Mouse (Mus musculus) c-Kit-positive CD71-positive TER-119-negative erythroid progenitor cells, embryonic 14.5 days (primary cell): ENCODE results near the gene Rrnad1.

ENCODE experiments used
- DNase-seq: peaks from one replicate; pipeline ENCODE4 v3.0.0-alpha.2; 2013; ENCODE audit warnings: low read depth

The Rrnad1 gene

DNA sequence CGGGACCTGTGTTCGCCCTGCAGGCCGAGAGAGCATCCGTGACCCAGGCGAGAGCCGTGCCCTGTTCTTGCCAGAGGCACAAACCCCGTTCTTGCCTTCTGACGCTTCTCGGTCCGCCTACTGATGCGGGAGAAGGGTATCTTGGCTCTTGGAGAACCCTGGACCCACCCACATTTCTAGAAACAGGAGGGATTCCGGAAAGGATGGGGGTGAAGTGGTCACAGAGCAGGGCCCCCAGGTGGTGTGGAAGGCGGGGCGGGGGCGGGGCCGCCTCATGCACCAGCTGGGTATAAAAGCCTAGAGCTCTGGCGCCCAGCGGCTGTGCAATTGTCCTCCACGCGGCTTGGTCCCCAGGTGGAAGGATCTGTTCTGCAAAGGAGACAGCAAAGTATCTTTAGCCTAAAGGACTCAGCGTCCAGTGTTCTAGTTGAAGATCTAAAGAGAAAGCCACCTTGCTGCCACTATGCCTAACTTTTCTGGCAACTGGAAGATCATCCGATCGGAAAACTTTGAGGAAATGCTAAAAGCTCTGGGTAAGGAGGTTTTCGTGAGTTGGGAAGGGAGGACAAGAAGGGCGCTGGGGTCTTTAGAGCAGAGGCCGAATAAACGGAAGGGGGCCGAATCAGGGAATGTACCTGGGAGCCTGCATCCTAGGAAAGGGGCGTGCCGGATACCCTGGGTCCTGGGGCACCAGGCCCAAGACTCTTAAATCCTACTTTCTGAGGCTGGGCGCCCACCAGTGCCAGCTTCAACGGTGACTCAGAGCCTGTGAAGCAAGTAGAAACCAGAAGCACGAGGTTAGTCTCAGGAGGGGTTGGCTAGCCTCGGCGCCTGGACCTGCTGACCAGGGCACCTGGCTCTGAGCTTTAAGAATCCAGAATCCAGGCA is 18.1 kb upstream of the Rrnad1 start, which contains the start of gene Crabp2:
Crabp2 (plus strand) TSS at position 289 of the 888 bp plus-strand sequence.
- no peak for DNase-seq

DNA sequence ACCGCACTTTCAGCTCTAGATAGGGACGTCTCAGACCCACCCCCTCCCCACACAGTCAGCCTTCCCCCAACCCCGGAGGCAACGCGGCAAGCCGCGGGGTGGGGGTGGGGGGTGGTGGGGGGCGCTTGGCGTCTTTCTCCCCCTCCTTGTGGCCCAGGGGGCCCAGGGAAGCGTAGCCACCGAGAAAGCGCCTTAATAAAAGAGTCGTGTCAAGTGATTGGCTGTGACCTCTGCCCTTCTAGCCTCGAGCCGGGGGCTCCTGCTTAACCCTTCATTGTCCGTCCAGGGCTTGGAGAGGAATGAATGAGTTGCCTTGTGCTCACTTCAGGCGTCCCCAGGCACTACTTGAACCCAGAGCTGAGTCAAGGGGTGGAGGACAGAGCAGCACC is 17.3 kb upstream of the Rrnad1 start:
- DNase-seq, result no peak

DNA sequence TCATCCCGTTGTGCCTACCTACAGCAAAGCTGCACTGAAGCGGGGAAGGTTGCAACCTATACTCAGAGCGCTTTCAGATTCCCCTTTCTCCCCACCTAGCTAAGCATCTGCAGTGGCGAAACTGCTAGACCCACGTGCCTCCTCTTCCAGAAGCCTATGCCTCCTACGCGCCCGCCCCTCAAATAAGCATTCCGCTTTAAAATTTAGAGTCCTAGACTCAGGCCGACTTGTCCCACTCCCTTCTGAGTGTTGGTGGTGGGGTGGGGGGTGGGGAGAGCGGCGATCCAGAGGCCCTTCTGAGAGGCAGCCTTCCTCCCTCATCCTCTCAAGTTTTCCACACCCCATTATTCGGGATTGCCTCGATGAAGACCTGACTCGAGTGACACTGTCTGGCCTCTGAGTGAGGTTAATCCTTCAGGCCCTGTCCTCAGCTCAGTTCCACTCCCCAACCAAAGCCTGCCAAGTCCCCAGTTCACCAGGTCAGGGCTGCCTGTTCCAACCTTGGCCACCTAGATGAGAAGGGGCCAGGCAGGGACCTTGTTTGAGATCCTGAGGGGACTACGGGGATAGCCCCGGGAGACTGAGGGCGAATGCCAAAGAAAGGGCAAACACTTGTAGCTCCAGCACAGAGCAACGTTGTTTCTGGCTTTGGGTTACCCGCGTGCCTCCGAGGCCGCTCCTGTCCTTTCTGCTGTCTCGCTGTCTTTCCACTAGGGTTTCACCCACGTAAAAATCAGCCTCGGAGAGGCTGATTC is 16.7 kb upstream of the Rrnad1 start:
- no peak for DNase-seq

DNA sequence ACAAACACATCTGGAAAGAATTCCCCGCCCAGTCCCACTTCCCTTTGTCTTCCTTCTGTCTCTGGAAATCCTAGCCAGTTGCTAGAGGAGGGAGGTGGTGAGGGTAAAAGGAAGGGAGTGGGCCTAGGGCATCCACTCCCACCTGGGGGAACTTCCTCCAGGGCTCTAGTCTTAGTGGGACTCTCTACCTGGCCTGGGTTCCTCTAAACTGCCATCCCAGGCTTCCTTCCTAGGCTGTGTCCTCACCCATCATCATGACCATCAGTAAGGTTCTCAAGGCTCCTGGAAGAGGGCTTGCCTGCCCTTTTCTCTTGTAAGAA is 16.0 kb upstream of the Rrnad1 start:
- DNase-seq, result no peak

DNA sequence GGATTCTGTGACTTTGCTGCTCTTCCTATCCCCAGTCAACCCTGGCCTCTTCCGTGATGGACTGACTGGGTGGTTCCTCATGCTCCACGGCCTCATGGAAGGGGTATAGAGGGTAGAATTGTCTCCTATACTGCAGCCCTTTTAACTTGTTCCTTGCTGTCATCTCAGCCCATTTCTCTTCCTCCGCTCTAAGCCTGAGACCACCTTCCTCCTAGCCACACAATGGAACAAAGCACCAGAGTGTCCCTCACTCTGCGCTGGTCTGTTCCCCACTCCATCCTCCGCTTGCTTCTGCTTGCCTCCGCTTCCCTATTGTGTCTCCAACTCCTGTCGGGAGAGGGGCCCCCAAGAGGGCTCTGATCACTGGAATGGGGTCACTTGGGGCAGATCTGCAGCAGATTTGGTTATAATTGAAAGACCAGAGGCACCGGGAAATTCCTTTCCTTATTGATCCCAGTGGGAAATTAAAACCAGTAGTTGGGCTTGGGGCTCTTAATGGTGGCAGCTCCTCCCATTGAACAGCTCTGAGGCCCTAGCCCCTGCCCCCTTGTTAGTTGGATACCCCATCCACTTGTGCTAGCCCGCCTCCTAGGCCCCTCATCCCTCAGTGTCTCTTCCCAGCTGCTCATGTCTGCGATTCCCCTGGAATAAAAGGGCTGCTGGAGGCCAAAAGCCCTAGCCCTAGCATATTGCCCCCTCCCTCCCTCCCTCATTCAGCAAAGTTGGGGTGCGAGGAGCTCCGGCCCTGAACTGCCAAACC is 15.4 kb upstream of the Rrnad1 start:
- no peak for DNase-seq

DNA sequence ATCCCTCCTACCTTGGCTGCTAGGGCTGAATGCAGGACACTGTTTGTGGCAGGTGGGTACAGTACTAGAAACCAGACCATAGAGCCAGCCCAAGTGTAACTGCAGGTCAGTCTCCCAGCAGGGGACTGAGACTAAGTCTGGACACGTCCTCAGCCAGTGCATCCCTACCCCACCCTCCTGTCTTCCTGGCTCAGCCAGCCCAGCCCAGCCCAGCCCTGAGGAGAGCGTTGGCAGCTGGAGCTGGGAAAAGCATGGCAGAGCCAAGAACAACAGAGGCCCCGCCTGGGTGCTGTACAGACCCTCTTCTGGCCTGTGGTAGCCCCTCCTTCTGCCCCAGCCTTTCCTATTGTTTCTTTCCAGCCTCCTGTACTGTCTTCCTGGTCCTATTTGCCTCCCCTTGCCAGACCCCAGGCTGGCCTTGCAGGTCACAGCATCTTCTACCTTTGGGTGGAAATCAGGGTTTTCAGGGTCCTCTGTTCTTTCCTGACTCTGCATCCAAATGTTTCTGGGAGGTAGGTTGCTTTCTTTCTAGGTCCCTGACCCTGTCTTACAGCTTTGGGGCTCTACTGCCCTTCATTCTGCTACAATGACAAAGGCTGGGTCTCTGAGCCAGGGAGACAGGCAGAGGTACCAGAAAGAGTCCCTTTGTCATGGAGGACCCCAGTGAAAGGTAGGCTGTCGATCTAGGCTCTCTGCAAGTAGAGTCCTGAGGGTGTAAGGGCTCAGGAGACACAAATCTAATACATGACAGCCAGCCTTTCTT is 14.5 kb upstream of the Rrnad1 start:
- no peak for DNase-seq

DNA sequence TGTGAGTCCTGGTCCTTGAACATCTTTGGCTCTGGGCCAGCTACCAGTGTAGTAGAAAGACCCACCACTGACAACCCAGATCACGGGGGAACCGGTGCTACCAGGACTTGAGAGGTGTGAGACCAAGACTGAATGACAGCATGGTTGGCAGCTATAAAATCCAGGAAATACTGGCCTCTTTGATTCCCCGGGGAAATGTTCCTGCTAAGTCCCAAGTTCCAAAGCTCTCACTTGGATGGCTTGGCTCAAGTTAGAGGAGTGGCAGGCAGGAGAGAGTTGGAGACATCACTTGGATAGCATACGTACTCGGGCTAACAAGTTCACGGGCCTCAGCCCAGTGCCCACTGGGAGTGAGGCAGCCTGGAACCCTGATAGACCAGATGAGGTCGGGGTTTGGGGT is 13.1 kb upstream of the Rrnad1 start:
- no peak for DNase-seq

DNA sequence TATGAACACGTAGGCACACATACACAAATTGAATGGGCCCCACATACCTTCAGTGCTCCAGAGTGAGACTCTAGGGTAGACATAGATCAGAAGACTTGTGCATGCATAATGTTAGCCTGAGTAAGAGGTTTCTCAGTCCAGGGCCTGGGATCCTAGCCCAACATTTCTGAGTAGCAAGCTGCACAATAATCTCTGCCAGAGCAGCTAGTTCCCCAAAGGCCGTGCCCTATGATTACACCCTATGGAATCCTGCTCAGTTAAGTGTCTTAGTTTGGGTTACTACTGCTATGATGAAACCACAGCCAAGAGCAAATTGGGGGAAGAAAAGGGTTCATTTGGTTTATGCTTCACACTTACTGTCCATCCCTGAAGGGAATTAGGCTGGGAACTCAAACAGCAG is 12.0 kb upstream of the Rrnad1 start:
- DNase-seq, result no peak

DNA sequence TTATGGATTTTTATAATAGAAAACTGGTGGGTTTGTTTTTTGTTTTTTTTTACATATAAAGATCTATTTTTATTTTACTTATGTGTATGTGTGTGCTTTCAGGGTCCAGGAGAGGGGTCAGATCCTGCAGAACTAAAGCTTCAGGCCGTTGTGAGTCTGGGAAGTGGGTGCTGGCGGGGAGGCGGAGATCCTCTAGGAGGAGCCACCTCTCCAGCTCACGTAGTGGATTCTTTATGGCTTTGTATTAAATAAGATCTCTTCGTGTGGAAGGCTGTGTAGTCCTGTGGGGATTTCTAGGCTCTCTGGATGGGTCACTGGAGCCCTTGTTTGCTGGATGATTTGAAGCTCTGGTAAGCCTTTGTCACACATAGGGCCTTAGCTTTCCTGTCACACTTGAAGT is 10.1 kb upstream of the Rrnad1 start:
- DNase-seq, result no peak

DNA sequence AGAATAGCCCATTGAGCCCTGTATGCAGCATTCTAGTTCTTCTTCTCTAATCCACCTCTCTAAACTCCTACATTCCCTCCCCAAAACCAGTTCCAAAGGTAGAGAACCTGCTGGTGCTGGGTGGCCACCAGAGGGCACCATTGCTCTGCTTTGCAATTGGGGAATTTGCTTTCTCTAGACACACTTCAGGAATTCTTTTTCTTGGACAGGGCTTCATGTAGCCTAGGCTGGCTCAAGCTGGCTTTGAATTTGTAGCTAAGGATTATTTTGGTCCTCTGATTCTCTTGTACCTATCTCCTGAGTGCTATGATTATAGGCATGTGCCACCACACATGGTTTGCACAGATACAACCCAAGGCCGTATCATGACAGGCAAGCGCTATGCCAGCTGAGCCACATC is 5.3 kb upstream of the Rrnad1 start:
- DNase-seq, result peak; percentile 52

DNA sequence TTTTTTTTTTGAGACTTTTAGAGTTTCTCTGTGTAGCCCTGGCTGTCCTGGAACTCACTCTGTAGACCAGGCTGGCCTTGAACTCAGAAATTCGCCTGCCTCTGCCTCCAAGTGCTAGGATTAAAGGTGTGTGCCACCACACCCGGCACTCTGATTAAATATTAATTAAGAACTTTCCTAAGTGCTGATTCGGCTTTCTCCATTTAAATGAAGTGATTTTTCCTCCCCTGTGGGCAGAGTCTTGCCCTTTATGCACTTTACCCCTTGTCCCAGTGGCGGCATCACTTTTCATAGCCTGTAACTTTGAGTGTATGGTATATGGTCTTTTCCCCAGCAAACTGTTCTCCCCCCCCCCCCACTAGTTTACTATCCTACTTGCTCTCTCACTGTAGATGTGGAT is 4.7 kb upstream of the Rrnad1 start:
- no peak for DNase-seq

DNA sequence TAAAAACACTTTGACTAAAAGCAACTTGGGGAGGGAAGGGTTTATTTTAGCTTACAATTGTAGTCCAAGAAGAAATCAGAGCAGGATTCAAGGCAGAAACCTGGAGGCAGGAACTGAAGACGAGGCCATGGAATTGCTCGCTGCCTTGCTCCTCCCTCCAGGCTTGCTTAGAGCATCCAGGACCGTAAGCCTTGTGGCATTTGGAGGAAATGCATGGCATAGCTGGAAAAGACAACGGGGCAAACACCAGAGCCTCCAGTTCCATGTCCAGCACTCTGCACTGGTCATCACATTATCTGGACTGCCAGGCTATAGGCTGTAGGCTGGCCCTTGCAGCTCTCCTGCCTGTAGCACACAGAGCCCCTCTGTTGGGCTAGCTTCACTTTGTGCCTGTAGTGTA is 4.0 kb upstream of the Rrnad1 start:
- no peak for DNase-seq

DNA sequence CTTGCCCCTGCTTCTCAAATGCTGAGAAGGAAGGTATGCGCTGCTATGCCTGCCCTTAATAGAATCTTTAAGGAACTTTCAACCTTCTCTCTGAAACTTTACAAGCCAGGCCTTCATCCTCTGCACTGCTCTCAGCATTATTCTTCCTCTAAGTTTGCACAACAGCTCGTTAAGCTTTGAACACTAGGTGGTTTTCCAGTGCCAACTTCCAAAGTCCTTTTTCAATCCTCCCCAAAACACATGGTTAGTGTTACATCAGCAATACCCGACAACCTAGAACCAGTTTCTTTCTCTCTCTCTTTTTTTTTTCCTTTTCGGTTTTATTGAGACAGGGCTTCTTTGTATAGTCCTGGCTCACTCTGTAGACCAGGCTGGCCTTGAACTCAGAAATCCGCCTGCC is 3.5 kb upstream of the Rrnad1 start:
- no peak for DNase-seq

DNA sequence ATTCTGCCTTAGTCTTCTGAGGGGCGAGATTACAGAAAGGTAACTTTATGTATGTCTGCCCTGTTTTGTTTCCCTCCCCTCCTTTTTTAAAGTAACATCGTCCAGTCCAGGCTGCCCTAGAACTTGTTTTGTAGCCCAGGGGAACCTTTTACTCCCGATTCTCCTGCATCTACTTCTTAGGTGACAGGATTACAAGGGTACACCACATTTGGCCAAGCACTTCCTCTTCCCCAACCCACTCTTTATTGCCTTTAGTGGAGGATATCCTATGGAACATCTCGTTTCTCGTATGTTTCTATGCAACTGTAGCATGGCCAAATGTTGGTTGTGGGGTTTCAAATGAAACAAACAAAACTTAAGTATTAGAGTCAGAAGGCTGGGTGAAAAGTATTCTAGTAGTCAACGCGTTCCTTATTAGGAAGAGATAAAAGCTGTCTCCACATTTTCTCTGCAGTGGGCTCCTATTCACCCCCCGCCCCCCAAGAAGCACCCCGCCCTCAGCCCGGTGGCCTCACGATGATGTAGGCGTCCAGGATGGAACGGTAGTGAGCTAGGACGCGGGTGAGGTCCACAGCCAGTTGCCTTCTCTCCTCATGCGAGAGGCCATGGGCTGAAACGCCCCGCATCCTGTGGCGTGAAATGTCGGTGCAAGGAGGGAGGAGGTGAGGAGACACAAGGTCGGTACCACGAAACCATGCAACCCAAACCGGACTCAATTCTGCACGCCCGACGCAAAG is 1.0 kb downstream of the Rrnad1 start:
- no peak for DNase-seq

DNA sequence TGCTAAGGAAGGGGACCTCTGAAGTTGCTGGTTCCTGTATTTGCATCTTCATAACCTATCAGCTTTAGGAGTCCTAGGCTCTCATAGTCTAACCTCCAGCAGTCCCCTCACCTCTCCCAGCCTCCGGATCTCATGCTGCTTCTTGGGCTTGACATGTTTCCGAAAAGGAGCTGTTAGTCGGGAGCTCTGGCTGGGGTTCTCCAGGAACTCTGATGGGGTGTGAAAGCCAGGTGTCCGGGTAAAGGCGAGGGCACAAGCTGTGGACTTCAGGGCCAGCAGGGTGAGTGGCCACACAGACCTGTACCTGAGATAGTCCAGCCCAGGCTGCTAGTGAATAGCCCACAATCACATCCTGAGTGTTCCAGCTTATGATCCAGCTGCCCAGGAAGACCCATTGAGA is 3.1 kb downstream of the Rrnad1 start:
- DNase-seq, result no peak

DNA sequence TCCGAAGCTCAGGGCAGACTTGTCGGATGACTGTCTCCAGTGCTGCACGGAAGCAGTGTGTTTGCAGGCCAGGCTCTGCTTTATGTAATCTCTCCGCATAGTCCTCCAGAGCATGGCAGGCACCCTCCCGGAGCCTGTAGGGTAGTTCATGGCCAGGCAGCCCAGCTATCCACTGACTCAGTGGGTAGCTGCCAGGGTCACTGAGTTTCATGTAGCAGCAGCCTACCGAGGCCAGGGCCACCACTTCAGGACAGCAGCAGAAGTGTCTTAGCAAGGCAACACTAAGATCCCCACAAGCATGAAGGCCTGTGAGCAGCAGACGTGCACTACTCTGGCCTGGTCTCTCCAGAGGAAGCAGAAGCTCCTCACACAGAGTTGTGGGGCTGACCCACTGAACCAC is 5.5 kb downstream of the Rrnad1 start:
- DNase-seq, result no peak

DNA sequence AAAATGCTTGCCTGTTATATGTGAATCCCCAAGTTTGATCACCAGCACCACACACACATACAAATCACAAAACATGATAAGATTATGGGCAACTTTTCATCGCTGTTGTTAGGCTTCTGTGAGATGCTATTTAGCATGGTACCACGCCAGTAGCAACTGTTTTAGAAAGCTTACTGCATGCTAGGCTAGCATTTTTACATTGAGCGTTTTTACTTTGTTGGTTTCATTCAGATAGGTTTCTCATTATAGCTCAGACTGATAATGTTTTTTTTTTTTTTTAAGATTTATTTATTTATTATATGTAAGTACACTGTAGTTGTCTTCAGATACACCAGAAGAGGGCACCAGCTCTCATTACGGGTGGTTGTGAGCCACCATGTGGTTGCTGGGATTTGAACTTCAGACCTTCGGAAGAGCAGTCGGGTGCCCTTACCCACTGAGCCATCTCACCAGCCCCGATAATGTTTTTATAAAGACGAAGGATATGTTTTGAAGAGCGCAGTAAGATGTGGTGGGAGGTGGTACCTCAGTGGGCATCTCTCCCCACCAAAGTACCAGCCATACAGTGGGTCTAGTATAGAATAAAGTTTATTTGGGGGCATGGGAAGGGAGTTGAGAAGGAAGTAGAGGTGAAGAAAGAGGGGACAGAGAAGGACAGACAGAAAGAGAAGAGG is 10.1 kb downstream of the Rrnad1 start:
- DNase-seq, result no peak

DNA sequence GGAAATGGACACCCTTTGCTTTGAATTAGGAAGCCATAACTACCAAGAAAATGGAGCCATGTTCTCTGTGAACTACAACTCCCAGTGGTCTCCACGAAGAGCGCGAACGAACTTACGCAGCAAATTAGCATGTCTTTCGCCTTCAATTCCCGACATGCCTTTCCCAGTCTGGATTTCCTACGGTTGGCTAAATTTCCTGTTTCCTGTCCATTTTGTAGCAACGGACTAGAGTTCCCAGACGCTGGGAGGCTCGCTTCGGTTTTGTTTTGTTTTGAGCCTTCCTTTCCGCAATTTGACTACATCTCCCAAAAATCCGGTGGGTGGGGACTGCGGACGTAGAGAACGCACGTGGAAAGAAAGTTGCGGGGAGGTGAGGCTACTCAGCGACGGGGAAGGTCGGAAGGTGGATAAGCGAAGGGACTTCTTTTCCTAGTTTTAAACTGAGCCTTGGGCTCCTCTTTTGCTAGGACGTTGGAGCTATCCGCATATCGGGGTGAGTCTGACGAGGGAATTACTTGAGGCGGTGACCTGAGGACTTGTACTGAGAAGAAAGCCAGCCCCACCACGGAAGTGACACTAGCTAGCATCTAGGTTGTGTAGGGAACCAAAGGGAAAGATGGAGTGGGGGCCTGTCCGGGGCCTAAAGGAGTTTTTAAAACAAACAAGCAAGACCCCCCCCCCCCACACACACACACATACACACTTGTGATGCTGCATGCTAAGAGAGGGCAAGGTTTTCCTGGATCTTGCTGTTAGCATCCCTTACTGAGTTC is 11.0 kb downstream of the Rrnad1 start, which contains the start of gene Mrpl24:
Mrpl24 (plus strand) TSS at position 171 of the 773 bp plus-strand sequence.
- peak; percentile 84 for DNase-seq

DNA sequence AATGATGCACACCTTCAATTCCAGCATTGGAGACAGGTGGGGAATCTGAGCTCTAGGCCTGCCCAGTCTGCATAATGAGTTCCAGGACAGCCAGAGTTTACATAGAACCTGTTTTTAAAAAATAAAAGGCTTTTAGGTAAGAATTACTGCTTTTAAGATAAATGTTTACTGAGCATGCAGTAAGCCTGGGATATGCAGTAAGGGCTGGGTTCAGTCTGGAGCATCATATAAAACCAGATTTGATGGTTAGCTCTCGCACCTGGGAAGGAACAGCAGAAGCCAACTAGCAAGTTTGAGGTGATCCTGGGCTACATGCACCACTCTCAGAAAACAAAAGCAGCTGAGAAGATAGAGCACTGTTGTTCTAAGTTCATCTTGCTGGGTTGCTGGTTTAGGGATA is 12.0 kb downstream of the Rrnad1 start:
- no peak for DNase-seq

DNA sequence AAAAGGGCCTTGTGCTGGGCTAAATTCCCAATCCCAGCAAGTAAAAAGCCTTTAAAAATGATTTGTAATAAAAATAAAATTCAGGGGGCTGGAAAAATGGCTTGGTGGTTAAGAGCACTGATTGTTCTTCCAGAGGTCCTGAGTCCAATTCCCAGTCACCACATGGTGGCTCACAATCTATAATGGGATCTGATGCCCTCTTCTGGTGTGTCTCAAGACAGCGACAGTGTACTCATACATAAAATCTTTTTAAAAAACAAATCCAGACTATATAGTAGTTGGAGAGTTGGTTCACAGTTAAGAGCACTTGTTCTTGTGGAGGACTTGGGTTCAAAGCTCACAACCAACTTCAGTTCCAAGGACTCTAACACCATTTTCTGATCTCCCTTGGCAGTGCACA is 13.5 kb downstream of the Rrnad1 start:
- DNase-seq, result no peak
